Mouse (Mus musculus) heart, postnatal 36 days (tissue): ENCODE measurements around the gene Cog5. TPM values are rescaled to one million over a fixed set of nuclear protein-coding genes. Genes with fewer than 3 reads are reported as not detected.
A peak's percentile ranks its signal among the peaks of the same experiment; 100 is the strongest.
"Not testable (repeated sequence)": the region's sequence is repeated elsewhere in the genome, so short reads cannot be mapped to it uniquely, and the experiment has no call there.

Experiments
- DNase-seq, 2 experiments: peaks; one replicate each; pipeline ENCODE4 v3.0.0; 2021 to 2022
- intact Hi-C: fragments of 180-260 bp; cut with DNase I; formaldehyde crosslinking; loops from one replicate; pipeline ENCODE4 v1.15.1; 2025
- total RNA-seq, 2 experiments: library from RNA; stranded (reverse); gene quantifications; 2 replicates each; pipeline ENCODE4 v1.2.3; 2021

Cog5 gene
- total RNA-seq = 10 to 100 TPM; 54.1 to 57.1 TPM

- peak; percentile 100 for DNase-seq
- intact Hi-C loops = loop anchor here (1.0 to 10.0 kb wide), 4 partner anchors 20 to 300 kb away; partner anchors contain the start of genes Bcap29, Cbll1 and Dld
These were observed at the start of gene Cog5, which contains the start of gene Dus4l for GRCm38 (mm10) chr12:31654197-31654964. Gene Cog5 (plus strand): TSS chr12:31654869. Gene Dus4l (minus strand): TSS chr12:31654826.

GRCm38 (mm10) chr12:31604894-31605293 lies 49.8 kb upstream of the Cog5 start:
- intact Hi-C loops = no loop called here
- DNase-seq = no peak

GRCm38 (mm10) chr12:31608138-31608537 lies 46.5 kb upstream of the Cog5 start:
- DNase-seq = no peak
- intact Hi-C loops = no loop called here

GRCm38 (mm10) chr12:31613353-31613752 lies 41.3 kb upstream of the Cog5 start:
- intact Hi-C loops = no loop called here
- DNase-seq = no peak

GRCm38 (mm10) chr12:31620106-31620505 lies 34.6 kb upstream of the Cog5 start:
- intact Hi-C loops = no loop called here
- DNase-seq = no peak

GRCm38 (mm10) chr12:31625016-31625415 lies 29.7 kb upstream of the Cog5 start:
- DNase-seq = no peak
- intact Hi-C loops = no loop called here

GRCm38 (mm10) chr12:31628396-31628795 lies 26.3 kb upstream of the Cog5 start:
- intact Hi-C loops, DNase-seq: not testable (repeated sequence)

- peak in 1 of 2 experiments; percentile 29 for DNase-seq
These were observed 20.7 kb upstream of the Cog5 start for GRCm38 (mm10) chr12:31633970-31634342.

GRCm38 (mm10) chr12:31634343-31635239 lies 20.1 kb upstream of the Cog5 start, which contains the start of gene Bcap29:
Gene Bcap29 (minus strand): TSS chr12:31634658.
- intact Hi-C loops = loop anchor here (1.0 to 5.0 kb wide), 3 partner anchors 20 to 127 kb away; partner anchors contain the start of genes Cog5 and Dus4l
- DNase-seq = peak; percentile 80 to 81

More at GRCm38 (mm10) chr12:31633970-31634342, 20.7 kb upstream of the Cog5 start:
- intact Hi-C loops = loop anchor here (1.0 to 5.0 kb wide), 2 partner anchors 20 to 127 kb away; partner anchors contain the start of genes Cog5 and Dus4l

- no peak for DNase-seq
- intact Hi-C loops = loop anchor here (5.0 kb wide), 1 partner anchor 87 kb away; no protein-coding TSS in a partner anchor
These were observed 19.4 kb upstream of the Cog5 start for GRCm38 (mm10) chr12:31635240-31635607.

- intact Hi-C loops = loop anchor here (1.0 to 10.0 kb wide), 4 partner anchors 19 to 299 kb away; partner anchors contain the start of genes Bcap29, Cbll1 and Dld
These were observed 1.1 kb upstream of the Cog5 start for GRCm38 (mm10) chr12:31653611-31654010.

GRCm38 (mm10) chr12:31654965-31655477 lies 352 bp downstream of the Cog5 start:
- DNase-seq = no peak
- intact Hi-C loops = loop anchor here (1.0 to 10.0 kb wide), 5 partner anchors 21 to 300 kb away; partner anchors contain the start of genes Bcap29, Cbll1 and Dld

More at GRCm38 (mm10) chr12:31653611-31654010, 1.1 kb upstream of the Cog5 start:
- no peak for DNase-seq

- no peak for DNase-seq
- intact Hi-C loops = loop anchor here (5.0 to 10.0 kb wide), 2 partner anchors 270 to 302 kb away; partner anchors contain the start of gene Dld
These were observed 2.2 kb downstream of the Cog5 start for GRCm38 (mm10) chr12:31656841-31657240.

GRCm38 (mm10) chr12:31665999-31666398 lies 11.3 kb downstream of the Cog5 start:
- DNase-seq = no peak
- intact Hi-C loops = no loop called here

- DNase-seq = no peak
- intact Hi-C loops = no loop called here
These were observed 12.5 kb downstream of the Cog5 start for GRCm38 (mm10) chr12:31667187-31667586.

GRCm38 (mm10) chr12:31686679-31687078 lies 32.0 kb downstream of the Cog5 start:
- intact Hi-C loops = no loop called here
- DNase-seq = no peak

- DNase-seq = no peak
- intact Hi-C loops = no loop called here
These were observed 38.6 kb downstream of the Cog5 start for GRCm38 (mm10) chr12:31693278-31693677.

GRCm38 (mm10) chr12:31700623-31701347 lies 46.1 kb downstream of the Cog5 start:
- no peak for DNase-seq
- intact Hi-C loops = no loop called here

GRCm38 (mm10) chr12:31701411-31701810 lies 46.7 kb downstream of the Cog5 start:
- intact Hi-C loops = no loop called here
- no peak for DNase-seq

- intact Hi-C loops = no loop called here
- DNase-seq = peak; percentile 40 to 51
These were observed 49.2 kb downstream of the Cog5 start for GRCm38 (mm10) chr12:31703904-31704303.
